9 mouse cellular contexts compared by ENCODE assay signal in genomic region chr4:136104590-136105337, GRCm38 (mm10). TPM values are rescaled to one million over a fixed set of nuclear protein-coding genes. Genes with fewer than 3 reads are reported as not detected.
DNase-seq lines count a peak whose midpoint lies in the region; ATAC-seq and TF ChIP-seq lines count a peak whose summit lies in the region.
"Had no signal": no experiment of that assay in that cellular context is flagged by ENCODE, and none has a peak within 500 bp of the region (broad histone marks: within the 10 kb centered on the region; RNA-seq: fewer than 3 reads in every experiment).

No protein-coding gene starts in this region.

- no peaks in the 10 kb centered on the region for H3K4me1 ChIP-seq in cerebellum, adult 2 months (ENCODE audit: control insufficient read depth, insufficient read depth, low read length)

- no peak for ATAC-seq in inflammation-experienced regulatory T-cells, adult 6 months
- ATAC-seq in granulocyte monocyte progenitor cell, adult 5-6 weeks (replicated peaks; ENCODE audit: poor library complexity, severe bottlenecking), result no peak

- no peaks in the 10 kb centered on the region for H3K27me3 ChIP-seq in cerebellum, adult 2 months (ENCODE audit: control insufficient read depth, insufficient read depth, low read length)

- 11% methylated on average over 18 of the region's 18 CpGs for WGBS in cerebellum, adult 2 months

- H3K4me3 ChIP-seq in cerebellum, adult 2 months (replicated peaks; ENCODE audit: insufficient read depth, low read depth, low read length), result no peak overlapping the region

- TF ChIP-seq POLR2A in cerebellum, adult 2 months (IDR thresholded peaks at IDR 0.05; ENCODE audit: borderline replicate concordance, insufficient read depth, low read length), result no peak

- H3K27ac ChIP-seq in cerebellum, adult 2 months (ENCODE audit: insufficient read depth, low read length), result no peak overlapping the region
- H3K27ac ChIP-seq: macrophage had no signal

- TF ChIP-seq CTCF in cerebellum, adult 2 months (IDR thresholded peaks at IDR 0.05; ENCODE audit: borderline replicate concordance, insufficient read depth, low read depth, low read length), result no peak

- peak; percentile 39 for DNase-seq in gastrocnemius, postnatal 25 days
- DNase-seq in gastrocnemius, adult 8-10 months (ENCODE audit: low spot score in 2 of 2), result no peak
- DNase-seq in cerebellum, adult 2 months, result peak; percentile 18 to 41
- DNase-seq in heart, adult 9 months (ENCODE audit: low spot score in 2 of 2), result peak; percentile 59 to 66
- peak; percentile 47 for DNase-seq in kidney, adult 18-20 months
- DNase-seq in lung, postnatal 10 days, result peak; percentile 78

RNA-seq across cellular contexts. Expression of gene Id3, which starts 38.5 kb away (rescaled TPM):
- total RNA-seq in gastrocnemius, postnatal 25 days (2021), result 10 to 100 TPM; 13.5 to 21.2 TPM
- 10 to 100 TPM in 1 of 4 experiments, 1 to 10 TPM in 3; 8.7 to 16.7 (median 9.6) TPM for total RNA-seq in gastrocnemius, adult 8-10 months (2022)
- polyA plus RNA-seq in cerebellum, adult 2 months (2012; rRNA removed), result 53.6 and 55.1 TPM in 2 replicates
- polyA plus RNA-seq in inflammation-experienced regulatory T-cells, adult 6 months (2017; shearing (Covaris generic)), result 100 to 1,000 TPM; 125 to 343 (median 290) TPM
- total RNA-seq in granulocyte monocyte progenitor cell, adult 5-6 weeks (2014; fragmentation: Nextera tagmentation), result not detected in 2 replicates
- not detected in 2 replicates for total RNA-seq in granulocyte monocyte progenitor cell, adult 5-6 weeks (2017)

RNA-seq across cellular contexts. Expression of gene Rpl11, which starts 51.5 kb away (rescaled TPM):
- 100 to 1,000 TPM; 209 to 218 TPM for total RNA-seq in gastrocnemius, postnatal 25 days (2021)
- 100 to 1,000 TPM; 119 to 244 (median 192) TPM for total RNA-seq in gastrocnemius, adult 8-10 months (2022)
- polyA plus RNA-seq in cerebellum, adult 2 months (2012; rRNA removed), result 436 and 481 TPM in 2 replicates
- 1,000 to 10,000 TPM in 2 of 3 experiments, 100 to 1,000 TPM in 1; 855 to 1,337 (median 1,209) TPM for polyA plus RNA-seq in inflammation-experienced regulatory T-cells, adult 6 months (2017; shearing (Covaris generic))
- total RNA-seq in granulocyte monocyte progenitor cell, adult 5-6 weeks (2014; fragmentation: Nextera tagmentation), result 1,756 and 1,826 TPM in 2 replicates
- 806 and 1,025 TPM in 2 replicates for total RNA-seq in granulocyte monocyte progenitor cell, adult 5-6 weeks (2017)

Comparison
In these comparisons a context has a peak if more than half of its experiments do, and no peak if none do; other contexts are left out.
1. DNase-seq: peak in gastrocnemius, postnatal 25 days (single experiment), cerebellum, adult 2 months (2 of 2), heart, adult 9 months (2 of 2), kidney, adult 18-20 months (single experiment) and lung, postnatal 10 days (single experiment); none in gastrocnemius, adult 8-10 months (0 of 2).
2. RNA of gene Id3, which starts 38.5 kb away (total RNA-seq): 13.5 to 21.2 TPM in gastrocnemius, postnatal 25 days and 8.7 to 16.7 TPM in gastrocnemius, adult 8-10 months; not detected in granulocyte monocyte progenitor cell, adult 5-6 weeks; every median in the first group is over 4 times any median in the second.